Mouse (Mus musculus): ENCODE measurements around the gene Zfp512b.
A peak's percentile ranks its signal among the peaks of the same experiment; 100 is the strongest.

Gene Zfp512b

DNA sequence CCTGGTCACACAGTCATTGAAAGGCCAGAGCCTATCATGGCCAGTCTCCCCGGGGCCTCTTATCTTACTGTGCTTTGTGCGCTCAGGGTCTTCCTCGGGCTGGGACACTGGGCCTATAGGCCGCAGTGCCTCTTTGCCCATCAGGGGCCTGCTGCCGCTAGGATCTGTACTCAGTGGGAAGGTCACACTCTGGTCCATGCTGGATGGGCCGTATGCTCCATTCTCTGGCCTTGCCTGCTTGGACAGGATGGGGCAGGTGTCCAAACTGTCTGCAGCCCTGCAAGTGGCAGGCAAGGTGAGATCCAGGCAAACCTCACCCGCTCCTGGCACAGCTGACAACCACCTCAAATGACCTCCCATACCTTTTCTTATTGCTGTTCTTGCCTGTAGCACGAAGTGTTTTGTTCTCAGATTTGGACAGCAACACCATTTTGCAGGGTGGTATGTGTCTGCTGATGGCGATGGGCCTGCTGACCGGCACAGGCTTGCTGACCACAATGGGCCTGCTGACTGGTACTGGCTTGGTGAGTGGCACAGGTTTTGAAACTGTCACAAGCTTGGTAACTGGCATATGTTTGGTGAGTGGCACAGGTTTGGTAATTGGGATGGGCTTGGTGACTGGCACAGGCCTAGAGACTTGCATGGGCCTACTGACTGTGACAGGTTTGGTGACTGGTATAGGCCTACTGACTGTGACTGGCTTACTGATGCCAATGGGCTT is 3.4 kb downstream of the Zfp512b start:
- no peak for DNase-seq (ENCODE audit: low spot score)

GRCm38 (mm10) chr2:181588229-181588780 is 4.3 kb downstream of the Zfp512b start:
- no peak for DNase-seq (ENCODE audit: low spot score)

GRCm38 (mm10) chr2:181587796-181588195 is 4.8 kb downstream of the Zfp512b start:
- no peak for DNase-seq (ENCODE audit: low spot score)

GRCm38 (mm10) chr2:181586124-181586523 is 6.5 kb downstream of the Zfp512b start:
- DNase-seq (ENCODE audit: low spot score) = no peak

GRCm38 (mm10) chr2:181585506-181585905 is 7.1 kb downstream of the Zfp512b start:
- DNase-seq (ENCODE audit: low spot score) = no peak

GRCm38 (mm10) chr2:181584411-181584942 is 8.1 kb downstream of the Zfp512b start, which contains the start of gene Uckl1:
TSS of gene Uckl1 (minus strand) at chr2:181584892.
- no peak for DNase-seq (ENCODE audit: low spot score)

- no peak for DNase-seq (ENCODE audit: low spot score)
Observed at GRCm38 (mm10) chr2:181583460-181584257, 8.9 kb downstream of the Zfp512b start.

DNA sequence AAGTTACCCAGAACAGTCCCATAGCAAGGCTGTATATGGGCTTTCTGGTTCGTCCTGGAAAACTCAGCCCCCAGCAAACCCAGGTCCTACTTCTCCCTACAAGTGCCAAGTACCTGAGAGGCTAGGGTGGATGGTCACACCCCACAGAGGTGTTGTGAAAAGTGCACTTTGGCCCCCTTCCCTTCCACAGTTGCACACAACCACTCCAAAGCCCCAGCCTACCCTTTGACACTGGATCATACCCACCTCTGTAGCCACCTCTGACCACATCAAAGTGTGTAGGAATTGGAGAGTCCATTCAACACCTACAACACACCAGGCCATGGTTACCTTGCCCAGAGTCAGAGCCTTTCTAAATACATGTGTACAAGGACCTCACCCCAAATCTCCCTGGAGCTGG is 9.7 kb downstream of the Zfp512b start:
- no peak for DNase-seq (ENCODE audit: low spot score)

DNA sequence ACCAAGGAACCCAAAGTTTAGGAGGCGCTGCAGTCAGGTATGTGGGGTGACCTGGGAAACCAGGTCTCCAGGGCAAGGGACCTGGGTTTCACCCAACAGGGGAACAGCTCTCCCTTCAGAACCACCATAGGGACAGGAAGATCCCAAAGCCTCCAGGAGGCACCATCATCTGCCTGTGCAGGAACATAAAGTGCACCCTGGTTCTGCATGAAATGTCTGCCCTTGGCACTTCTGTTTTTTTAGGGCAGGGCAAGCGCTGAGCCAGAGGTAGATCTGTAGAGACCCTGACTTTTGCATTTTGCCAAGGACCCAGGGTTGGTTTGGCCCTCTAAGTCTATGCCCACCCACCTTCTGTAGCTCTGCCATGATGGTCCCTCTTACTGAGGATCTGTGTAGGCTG is 10.2 kb downstream of the Zfp512b start:
- no peak for DNase-seq (ENCODE audit: low spot score)

GRCm38 (mm10) chr2:181581402-181582120 is 11.0 kb downstream of the Zfp512b start:
- peak; percentile 73 for DNase-seq (ENCODE audit: low spot score)

DNA sequence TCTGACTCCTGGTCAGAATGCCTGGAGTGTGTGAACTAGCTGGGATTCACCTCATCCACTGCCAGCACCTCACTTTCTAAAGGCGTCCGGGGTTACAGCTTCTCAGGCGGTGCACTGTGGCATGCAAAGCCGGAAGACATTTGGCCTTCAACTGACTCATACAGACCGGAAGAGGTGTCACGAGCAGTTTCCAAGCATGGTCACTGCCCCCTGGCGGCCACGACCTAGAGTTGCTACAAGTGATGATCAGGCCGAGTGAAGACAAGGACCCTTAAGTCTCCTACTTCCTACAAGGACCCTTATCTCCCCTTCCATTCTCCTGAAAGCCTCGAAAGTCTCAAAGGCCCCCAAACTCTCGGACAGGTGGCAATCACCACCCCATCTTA is 11.6 kb downstream of the Zfp512b start:
- DNase-seq (ENCODE audit: low spot score) = peak; percentile 89

- no peak for DNase-seq (ENCODE audit: low spot score)
Observed at GRCm38 (mm10) chr2:181580131-181580772, 12.4 kb downstream of the Zfp512b start.

- no peak for DNase-seq (ENCODE audit: low spot score)
Observed at GRCm38 (mm10) chr2:181579681-181580080, 12.9 kb downstream of the Zfp512b start.

DNA sequence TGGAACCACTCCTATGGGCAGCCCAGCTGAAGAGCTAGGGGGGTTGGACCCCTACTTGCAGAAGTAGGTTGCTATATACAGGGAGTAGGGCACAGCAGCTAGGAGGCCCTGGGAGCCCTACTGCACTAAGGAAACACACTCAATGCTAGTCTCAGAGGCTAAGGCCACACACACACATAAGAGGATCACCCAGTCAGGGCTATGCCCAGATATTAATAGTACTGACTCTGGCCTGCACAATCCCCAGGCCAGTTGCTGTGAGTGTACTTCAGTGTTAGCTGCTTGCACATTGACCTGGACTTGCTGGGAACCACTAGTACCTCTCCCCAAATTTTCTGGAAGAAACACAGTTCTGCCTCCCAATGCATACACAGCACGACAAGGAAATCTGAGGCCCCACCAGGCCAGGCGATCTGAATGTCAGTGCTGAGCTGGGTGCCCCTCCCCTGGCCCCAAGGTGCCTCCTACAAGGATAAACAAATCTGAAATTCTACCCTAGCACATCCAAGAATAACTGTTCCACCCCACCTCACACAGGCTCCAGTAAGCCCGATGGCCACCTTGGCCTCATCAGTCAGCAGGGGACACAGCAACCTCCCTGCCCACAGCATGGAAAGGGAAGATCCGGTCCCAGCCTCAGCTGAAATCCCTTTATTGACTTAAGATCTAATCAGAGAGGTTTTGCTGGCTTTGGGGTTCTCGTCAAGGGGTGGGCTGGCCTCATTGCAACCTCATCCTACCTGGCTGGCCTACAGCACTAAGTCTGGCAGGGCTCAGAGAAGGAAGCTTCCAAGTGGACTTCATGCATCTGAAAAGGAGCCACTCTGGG is 13.6 kb downstream of the Zfp512b start:
- DNase-seq (ENCODE audit: low spot score) = no peak

GRCm38 (mm10) chr2:181577981-181578581 is 14.5 kb downstream of the Zfp512b start:
- no peak for DNase-seq (ENCODE audit: low spot score)

DNA sequence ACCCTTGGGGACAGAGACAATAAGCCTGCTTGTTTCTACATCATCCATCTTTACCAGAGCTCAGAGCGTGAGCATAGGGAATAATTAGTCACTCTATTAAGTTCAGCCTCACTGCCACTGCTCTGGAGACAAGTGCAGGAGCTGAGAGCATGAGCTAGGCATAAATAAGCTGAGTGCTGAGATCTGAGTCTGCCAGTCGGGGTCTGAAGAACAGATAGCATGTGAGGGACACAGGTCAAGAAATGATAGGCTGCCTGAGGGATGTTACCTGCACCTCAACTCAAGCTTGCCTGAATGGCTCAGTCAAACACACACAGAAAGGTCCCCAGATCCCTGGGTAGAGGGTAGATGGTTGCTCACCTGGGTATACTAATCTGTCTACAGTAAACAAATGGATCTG is 15.5 kb downstream of the Zfp512b start:
- DNase-seq (ENCODE audit: low spot score) = no peak

DNA sequence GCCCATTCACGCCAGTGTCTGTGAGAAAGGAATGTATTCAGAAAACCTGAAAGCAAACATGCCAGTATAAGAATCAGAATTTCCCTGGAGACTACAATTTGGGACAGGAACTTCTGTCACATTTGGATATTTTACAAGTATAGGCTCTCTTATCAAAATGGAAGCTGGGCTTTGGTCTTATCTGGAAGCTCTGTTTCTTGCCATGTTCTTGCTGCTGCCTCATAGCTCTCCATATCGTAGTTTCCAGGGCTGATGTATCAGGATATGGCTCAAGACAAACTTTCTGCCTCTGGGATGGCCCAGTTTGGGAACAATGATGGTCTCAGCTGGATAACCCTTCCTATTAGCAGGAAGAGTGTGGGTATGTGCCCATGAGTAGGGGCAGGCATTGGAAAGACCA is 16.0 kb downstream of the Zfp512b start:
- no peak for DNase-seq (ENCODE audit: low spot score)

DNA sequence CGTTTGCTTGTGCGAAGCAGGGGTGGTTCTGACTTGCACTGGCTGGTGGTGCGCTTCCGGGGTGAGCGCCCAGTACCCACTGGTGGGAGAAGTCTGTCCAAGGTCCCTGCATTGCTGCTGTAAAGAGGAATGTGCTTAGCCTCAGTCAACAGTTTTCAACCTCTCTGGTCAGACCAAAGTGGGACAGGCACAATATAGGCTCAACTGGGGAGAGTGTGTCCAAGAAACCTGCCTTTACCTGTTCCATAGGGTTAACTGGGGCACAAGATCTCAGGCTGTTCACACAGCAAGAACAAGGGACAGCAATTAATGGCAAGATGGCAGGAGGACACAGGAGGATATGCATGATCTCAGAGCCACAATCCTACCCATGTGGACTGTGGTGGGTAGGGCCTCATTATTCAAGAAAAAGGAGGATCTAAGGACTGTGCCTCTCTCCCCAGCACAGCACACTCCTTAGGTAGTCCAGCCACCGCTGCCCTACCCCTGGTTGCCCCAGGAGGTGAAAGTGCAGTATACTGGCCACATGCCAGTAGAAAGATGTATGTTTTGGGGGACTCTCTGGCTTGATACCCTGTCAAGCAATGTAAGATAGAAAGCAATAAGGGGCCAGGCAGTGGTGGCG is 17.6 kb downstream of the Zfp512b start:
- DNase-seq (ENCODE audit: low spot score) = no peak

GRCm38 (mm10) chr2:181573961-181574360 is 18.6 kb downstream of the Zfp512b start:
- no peak for DNase-seq (ENCODE audit: low spot score)
